Mouse (Mus musculus) 416B (cell line): ENCODE results near the gene Mical2.
A peak's percentile ranks its signal among the peaks of the same experiment; 100 is the strongest.

ENCODE experiments used
- DNase-seq: peaks from one replicate; pipeline ENCODE4 v3.0.0; 2011; ENCODE audit warnings: low read depth

The Mical2 gene

DNA sequence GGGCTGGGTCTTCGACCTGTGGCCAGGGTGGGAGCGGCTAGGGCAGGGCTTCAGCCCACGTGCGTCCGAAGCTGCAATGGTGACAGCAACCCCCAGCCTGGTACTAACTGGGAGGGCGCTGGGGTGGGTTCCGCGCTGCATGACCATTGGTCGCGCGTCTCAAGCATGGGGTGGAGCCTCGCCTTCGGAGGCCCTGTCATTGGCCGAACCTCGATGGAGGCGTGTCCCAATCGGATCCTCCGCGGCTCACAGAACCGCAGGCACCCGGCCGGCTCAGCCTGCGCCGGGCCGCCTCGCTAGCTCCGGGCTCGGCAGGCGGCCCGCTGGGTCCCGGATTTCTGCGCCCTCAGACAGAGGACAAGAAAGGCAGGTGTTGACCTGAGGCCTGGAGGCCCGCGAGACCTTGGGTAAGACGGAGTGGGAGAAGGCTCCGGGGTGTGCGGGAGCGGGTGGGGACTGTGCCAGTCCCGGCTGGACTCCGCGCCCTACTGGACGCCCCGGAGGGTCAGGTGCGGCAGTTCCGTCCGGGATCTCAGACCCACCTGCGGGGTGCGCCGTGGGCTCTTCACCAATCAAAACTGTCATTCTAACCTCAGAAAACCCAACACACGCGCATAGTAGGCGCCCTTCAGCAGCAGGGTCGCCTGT, at the start of gene Mical2:
Gene Mical2, plus strand, starts transcription at position 242 of the 648 bp plus-strand sequence.
- DNase-seq: no peak

GRCm38 (mm10) chr7:112176627-112177026, 49.0 kb upstream of the Mical2 start:
- no peak for DNase-seq

GRCm38 (mm10) chr7:112180235-112180705, 45.4 kb upstream of the Mical2 start:
- DNase-seq: peak; percentile 76

DNA sequence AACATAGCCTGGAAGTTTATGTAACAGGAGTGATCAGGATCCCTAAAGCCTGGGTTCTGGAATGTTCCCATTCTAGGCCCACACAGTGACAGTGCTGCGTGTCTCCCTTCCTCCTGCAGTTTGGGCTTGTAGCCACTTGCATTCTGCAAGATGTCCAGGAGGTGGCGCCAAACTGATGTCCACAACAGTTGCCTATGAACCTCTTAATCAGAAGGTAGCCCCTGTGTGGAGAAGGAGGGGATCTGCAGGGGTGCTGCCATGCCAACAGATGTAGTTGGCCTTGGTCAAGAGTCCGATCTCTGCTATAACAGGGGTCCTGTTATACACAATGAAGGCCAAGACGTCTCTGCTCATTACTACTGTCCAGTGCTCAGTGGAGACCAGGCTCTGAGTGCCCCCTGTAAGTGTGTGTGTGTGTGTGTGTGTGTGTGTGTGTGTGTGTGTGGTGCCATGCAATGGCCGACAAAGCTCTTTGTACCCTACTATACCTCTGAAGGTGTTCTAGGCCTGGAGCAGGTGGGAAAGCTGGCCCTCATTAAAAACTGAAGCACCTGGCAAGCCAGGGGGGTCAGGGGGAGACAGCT, 42.3 kb upstream of the Mical2 start:
- peak; percentile 77 for DNase-seq

DNA sequence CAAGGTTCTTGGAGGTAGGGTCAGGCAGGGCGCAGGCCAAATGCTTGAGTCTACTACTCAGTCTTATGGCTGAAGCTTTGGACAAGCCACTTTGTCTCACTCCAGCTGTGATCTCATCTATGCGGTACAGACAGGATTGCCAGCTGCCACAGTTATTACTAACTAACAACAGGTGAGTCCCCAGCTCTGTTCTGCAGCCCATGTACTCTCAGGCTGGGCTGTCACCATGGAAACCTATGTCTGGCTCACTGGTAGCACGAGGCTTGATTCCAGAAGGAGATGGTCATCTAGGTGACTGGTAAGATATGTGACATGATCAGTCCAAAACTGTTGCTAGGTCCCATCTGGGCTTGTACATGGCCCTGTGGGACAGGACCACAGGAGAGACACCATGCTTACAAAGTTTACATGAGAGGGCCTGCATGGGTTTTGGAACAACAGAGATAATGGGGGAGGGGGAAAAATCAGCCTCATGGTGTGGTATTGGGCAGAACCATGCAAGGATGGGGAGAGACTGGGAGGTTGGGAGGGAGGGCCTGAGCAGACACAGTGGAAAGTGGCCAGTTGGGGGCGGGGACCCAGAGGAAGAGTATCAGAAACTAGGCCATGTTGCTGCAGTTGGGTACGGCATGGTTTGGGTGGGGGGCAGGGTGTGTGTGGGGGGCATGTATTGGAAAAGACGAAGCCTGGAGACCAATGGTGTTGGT, 41.0 kb upstream of the Mical2 start:
- no peak for DNase-seq

DNA sequence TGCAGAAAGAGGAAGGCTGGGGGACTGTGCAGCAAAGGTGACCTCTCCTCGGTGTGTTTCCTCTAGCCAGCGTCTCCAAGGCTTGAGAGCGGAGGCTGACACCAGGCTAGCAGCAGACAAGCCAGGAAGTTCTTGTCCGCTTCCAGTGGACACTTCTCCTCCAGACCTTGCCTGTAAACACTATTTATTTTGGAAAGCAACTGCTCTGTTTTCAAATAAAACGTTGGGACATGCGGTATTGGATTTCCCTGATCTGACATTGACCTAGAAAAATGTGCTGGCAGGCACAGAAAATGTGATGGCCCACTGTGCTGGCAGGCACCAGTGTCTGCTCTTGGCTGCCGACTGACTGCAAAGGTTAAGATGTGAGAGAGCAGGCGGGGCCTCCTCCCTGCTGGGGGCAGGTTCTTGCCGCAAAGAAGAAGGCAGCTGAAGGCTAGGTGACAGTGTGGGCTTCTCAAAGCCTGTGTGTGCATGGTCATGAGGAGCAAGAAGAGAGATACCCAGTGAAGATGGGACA, 40.4 kb upstream of the Mical2 start:
- no peak for DNase-seq

DNA sequence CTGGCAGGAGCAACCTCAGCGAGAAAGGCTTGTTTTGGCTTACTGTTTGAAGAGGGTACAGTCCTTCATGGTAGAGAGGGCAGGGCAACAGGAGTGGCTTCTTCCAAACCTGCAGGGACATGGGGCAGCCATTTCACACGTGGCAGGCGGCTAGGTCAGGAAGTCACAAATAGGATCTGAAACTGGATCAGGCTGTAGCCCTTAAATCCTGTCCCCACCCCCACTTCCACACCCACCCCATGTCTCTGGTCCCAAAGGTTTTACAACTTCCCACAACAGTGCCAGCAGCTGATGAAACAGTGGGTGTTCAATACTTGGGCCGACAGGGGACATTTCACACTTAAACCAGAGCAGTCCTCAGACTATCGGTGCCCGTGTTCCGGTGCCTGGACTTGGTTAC, 38.8 kb upstream of the Mical2 start:
- DNase-seq: no peak

GRCm38 (mm10) chr7:112187536-112188459, 37.9 kb upstream of the Mical2 start:
- no peak for DNase-seq

DNA sequence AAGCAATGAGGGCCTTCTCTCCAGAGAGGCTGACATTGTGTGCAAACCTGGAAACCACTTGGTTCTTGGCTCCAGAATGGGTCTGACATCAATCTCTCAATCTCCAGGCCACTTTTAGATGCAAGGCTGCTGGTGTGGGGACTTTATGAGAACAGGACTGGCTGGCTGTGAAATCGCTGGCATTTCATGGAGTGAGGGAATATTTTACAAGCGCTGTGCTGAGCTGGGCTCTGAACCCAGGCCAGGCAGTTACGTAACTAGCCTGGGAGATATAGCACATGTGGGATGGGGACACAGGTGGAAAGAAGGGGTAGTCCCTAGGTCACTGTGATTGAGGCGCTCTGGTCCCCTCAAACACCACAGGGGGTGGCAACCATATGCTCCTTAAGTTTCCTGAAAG, 33.4 kb upstream of the Mical2 start:
- no peak for DNase-seq

- no peak for DNase-seq
Observed at GRCm38 (mm10) chr7:112192778-112193177, 32.9 kb upstream of the Mical2 start.

DNA sequence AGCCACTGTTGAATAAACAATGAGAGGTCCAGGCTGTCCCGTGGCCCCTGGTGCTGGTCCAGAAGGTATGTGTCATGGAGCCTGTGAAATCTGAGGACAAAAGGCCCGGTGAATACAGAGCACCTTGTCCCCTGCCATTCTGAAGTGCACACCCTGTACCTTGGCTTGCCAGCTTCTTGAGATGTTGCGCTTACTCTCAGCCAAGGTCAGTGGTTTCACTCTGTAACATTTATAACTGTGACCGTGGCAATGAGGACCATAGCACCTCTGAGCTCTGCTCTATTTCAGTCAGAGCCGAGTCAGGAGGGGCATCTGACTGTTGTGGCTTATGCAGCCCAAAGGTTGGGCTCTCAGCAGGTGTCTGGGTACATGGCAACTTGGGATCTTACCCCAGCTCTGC, 31.4 kb upstream of the Mical2 start:
- no peak for DNase-seq

DNA sequence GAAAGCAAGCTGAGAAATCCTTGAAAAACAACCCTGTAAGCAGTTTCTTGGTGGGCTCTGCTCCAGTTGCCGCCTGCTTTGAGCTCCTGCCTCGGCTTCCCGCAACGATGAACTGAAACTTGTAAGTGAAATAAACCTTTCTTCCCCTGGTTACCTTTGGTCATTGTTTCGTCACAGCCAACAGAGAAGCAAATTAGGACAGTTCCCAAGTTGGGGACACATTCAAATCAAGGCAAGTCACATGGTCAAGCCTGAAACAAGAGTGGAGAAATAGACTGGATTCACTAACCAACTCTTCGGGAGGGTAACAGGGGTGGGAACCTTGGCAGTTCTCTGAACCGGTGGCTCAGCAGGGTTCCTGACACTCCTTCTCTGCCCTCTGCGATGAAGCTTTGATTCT, 28.2 kb upstream of the Mical2 start:
- DNase-seq: no peak

- DNase-seq: no peak
Observed at GRCm38 (mm10) chr7:112199343-112199742, 26.3 kb upstream of the Mical2 start.

- DNase-seq: no peak
Observed at GRCm38 (mm10) chr7:112200761-112201160, 24.9 kb upstream of the Mical2 start.

DNA sequence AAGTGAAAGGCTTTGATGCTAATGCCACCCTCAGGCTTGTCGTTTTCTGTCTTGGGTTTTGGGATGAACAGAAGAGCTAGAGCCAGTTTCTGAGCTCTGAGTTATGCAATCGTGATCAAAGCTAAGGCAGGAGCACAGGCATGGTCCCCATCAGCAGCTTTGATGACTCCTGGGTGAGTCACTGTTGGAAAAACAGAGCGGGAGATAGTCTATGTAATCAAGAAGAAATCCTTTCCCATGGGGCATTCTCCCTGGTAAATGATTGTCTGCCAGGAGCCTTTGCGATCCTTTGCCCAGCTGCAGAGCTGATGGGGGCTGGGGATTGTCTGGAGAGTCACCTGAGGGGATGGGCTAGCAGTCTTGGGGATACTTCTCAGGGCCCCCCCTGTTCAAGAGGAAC, 23.5 kb upstream of the Mical2 start:
- DNase-seq: no peak

GRCm38 (mm10) chr7:112202843-112203242, 22.8 kb upstream of the Mical2 start:
- no peak for DNase-seq

DNA sequence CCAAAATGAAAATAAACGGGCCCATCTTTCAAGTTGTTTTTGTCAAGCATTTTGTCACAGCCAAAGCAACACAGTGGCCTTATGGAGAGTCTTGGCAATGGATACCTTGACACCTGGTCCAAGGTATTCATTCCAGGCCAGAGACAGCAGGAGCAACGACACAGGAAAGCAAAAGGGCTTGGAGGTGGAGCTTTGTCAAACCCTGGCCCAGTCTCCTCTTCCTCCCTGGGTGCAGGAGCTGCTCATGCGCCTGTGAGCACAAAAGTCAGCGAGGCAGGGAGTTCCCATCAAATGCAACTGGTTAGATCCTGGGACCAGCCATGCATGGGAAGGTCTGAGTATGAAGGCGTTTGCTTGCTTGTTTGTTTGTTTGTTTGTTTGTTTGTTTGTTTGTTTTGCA, 21.7 kb upstream of the Mical2 start:
- no peak for DNase-seq

DNA sequence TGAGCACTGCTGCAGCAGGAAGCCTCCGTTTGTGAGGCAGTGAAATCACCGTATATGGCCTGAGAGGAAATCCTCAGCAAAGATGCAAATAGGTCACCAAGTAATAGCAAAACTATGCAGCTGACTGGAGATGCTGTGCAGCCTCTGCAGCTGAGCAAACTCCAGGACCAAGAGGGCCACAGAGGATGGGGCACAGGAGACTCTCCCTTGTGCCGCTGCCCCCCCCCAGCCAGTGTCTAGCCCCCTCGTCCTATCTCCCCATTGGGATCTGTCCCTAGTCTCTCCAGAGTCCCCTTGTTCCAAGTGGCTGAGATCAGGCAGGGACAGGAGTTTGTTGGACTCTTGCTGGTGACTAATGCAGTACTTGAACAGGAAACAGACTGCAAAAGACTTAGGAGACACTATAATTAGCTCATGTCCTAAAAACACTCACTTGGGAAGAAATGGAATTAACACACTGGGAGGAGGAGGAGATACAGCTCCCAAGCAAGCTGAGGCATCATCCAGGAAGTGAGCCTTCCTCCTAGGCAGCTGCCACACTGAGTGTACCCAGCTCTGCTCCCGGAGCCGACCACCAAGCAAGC, 21.2 kb upstream of the Mical2 start:
- DNase-seq: no peak

DNA sequence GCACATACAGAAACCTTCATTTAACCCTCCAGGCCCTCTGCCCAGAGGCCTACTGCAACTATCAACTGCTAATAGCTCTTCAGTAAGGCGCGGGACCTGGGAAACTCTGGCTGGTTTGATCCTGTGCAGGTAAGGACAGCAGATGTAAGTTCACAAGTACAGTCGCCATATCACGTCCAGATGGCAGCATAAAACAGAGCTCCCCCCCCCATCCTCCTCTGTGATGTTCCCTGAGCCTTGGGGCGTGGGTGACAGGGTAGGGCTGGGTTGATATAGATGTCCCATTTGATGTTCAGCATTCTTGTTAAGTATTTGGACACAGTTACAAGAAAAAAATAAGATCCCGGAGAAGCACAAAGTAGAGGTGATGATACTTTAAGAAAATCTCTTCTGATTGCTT, 20.1 kb upstream of the Mical2 start:
- DNase-seq: no peak

GRCm38 (mm10) chr7:112207717-112208116, 17.9 kb upstream of the Mical2 start:
- DNase-seq: no peak

- no peak for DNase-seq
Observed at GRCm38 (mm10) chr7:112208323-112209167, 17.1 kb upstream of the Mical2 start.
